In genomic region chr17:86039741-86040140, GRCm38 (mm10) we compare ENCODE assay signal across 15 mouse cellular contexts.
"Had no signal": no experiment of that assay in that cellular context is flagged by ENCODE, and none has a peak within 500 bp of the region (broad histone marks: within the 10 kb centered on the region; RNA-seq: fewer than 3 reads in every experiment).

No protein-coding gene starts in this region.

- H3K4me3 ChIP-seq: liver, embryonic 15.5 days; megakaryocyte, embryonic 14.5 days; midbrain, embryonic 12.5 days had no signal

- H3K9ac ChIP-seq: liver, embryonic 15.5 days; midbrain, embryonic 12.5 days had no signal

- H3K36me3 ChIP-seq: liver, embryonic 15.5 days; midbrain, embryonic 12.5 days had no signal

- H3K27me3 ChIP-seq: liver, embryonic 15.5 days; megakaryocyte, embryonic 14.5 days; midbrain, embryonic 12.5 days had no signal

- H3K4me2 ChIP-seq: liver, embryonic 11.5 days; liver, embryonic 15.5 days; midbrain, embryonic 12.5 days had no signal

- DNase-seq: kidney, adult 11 months; kidney, adult 9 months; kidney, postnatal 4 days; left cerebral cortex, postnatal 4 days; lung, adult 2 months; lung, postnatal 10 days; thymus, adult 18-20 months; thymus, postnatal 14 days had no signal

- H3K4me1 ChIP-seq: liver, embryonic 15.5 days had no signal

- ATAC-seq: midbrain, embryonic 16.5 days had no signal

- H3K27ac ChIP-seq: kidney, postnatal 0 days; liver, embryonic 15.5 days; macrophage; midbrain, embryonic 12.5 days had no signal

- H3K9me3 ChIP-seq: liver, embryonic 15.5 days; megakaryocyte, embryonic 14.5 days; midbrain, embryonic 12.5 days had no signal
